Mouse (Mus musculus) cerebellum, postnatal 10 days (tissue): Measurements from ENCODE around the gene H2al1o.
"Not testable (repeated sequence)": the region's sequence is repeated elsewhere in the genome, so short reads cannot be mapped to it uniquely, and the experiment has no call there.

ENCODE experiments used
- DNase-seq, 2 experiments: peaks; one replicate each; pipeline ENCODE4 v3.0.0; 2021; ENCODE audit warnings: mixed read lengths in 2 of 2

H2al1o gene

GRCm38 (mm10) chrX:9572309-9572708 lies at the start of gene H2al1o:
TSS of gene H2al1o (minus strand) at chrX:9572409.
- DNase-seq = not testable (repeated sequence)

- peak; percentile 43 to 48 for DNase-seq
Observed at GRCm38 (mm10) chrX:9598036-9598435, 25.8 kb upstream of the H2al1o start.

GRCm38 (mm10) chrX:9536881-9537280 lies 35.3 kb downstream of the H2al1o start:
- no peak for DNase-seq
